Mouse (Mus musculus) intestine, postnatal 0 days (tissue): Measurements from ENCODE around the gene Nprl3. TPM values are rescaled to one million over a fixed set of nuclear protein-coding genes. Genes with fewer than 3 reads are reported as not detected.
A peak's percentile ranks its signal among the peaks of the same experiment; 100 is the strongest.

ENCODE experiments used
- ATAC-seq: fragments of 200-750 bp; cut with Nextera tagmentation; 2 replicates; pipeline ENCODE4 v1.8.0; 2017; ENCODE audit warnings: mild to moderate bottlenecking, moderate TSS enrichment, moderate library complexity
- H3K27ac ChIP-seq: fragments of 300-500 bp; sonication (generic); 2 replicates; pipeline ENCODE4 v1.5.1; 2014; ENCODE audit warnings: mild to moderate bottlenecking, low read depth, low read length, moderate library complexity
- H3K27me3 ChIP-seq: fragments of 300-500 bp; sonication (generic); replicated peaks from 2 replicates; pipeline ENCODE4 v1.6.1; 2014; ENCODE audit warnings: low read length, mixed read lengths; ENCODE audit not compliant: control insufficient read depth, insufficient read depth
- H3K36me3 ChIP-seq: fragments of 300-500 bp; sonication (generic); 2 replicates; pipeline ENCODE4 v1.6.1; 2014; ENCODE audit warnings: mild to moderate bottlenecking, moderate library complexity; ENCODE audit not compliant: control insufficient read depth, insufficient read depth
- H3K4me1 ChIP-seq: fragments of 300-500 bp; sonication (generic); replicated peaks from 2 replicates; pipeline ENCODE4 v1.6.1; 2014; ENCODE audit warnings: antibody characterized with exemption, low read length, mixed read lengths; ENCODE audit not compliant: control insufficient read depth, insufficient read depth
- H3K4me2 ChIP-seq: fragments of 300-500 bp; sonication (generic); replicated peaks from 2 replicates; pipeline ENCODE4 v1.6.1; 2014; ENCODE audit warnings: low read depth, mild to moderate bottlenecking, moderate library complexity
- H3K4me3 ChIP-seq: fragments of 300-500 bp; sonication (generic); 2 replicates; pipeline ENCODE4 v1.5.1; 2014; ENCODE audit warnings: low read depth, low read length
- H3K9ac ChIP-seq: fragments of 300-500 bp; sonication (generic); 2 replicates; pipeline ENCODE4 v1.6.1; 2014; ENCODE audit warnings: mild to moderate bottlenecking, low read depth, low read length
- H3K9me3 ChIP-seq: fragments of 300-500 bp; sonication (generic); 2 replicates; pipeline ENCODE4 v1.6.1; 2016; ENCODE audit warnings: mixed run types; ENCODE audit not compliant: control insufficient read depth
- CTCF ChIP-seq: sonication (generic); IDR thresholded peaks from 2 replicates; pipeline ENCODE4 v1.5.1; 2016; ENCODE audit warnings: low read depth, mild to moderate bottlenecking, control low read depth, antibody characterized with exemption, moderate library complexity
- WGBS: fragments of 180-500 bp; shearing (Covaris S2); extraction: QIAGEN DNeasy Blood & Tissue Kit; methylation state at CpG from one replicate; pipeline ENCODE4 v1.1.7; 2014; 5-methylcytosine and 5-hydroxymethylcytosine counted together
- polyA plus RNA-seq: library from polyadenylated mRNA; unstranded; fragments of >200 nt; fragmentation: Nextera tagmentation; extraction: Ambion mirVana; gene quantifications from 2 replicates; pipeline ENCODE4 v1.2.1, GENCODE M21; 2015

Gene Nprl3
- polyA plus RNA-seq, 1 experiment from 2014 or later = 19.8 TPM

DNA sequence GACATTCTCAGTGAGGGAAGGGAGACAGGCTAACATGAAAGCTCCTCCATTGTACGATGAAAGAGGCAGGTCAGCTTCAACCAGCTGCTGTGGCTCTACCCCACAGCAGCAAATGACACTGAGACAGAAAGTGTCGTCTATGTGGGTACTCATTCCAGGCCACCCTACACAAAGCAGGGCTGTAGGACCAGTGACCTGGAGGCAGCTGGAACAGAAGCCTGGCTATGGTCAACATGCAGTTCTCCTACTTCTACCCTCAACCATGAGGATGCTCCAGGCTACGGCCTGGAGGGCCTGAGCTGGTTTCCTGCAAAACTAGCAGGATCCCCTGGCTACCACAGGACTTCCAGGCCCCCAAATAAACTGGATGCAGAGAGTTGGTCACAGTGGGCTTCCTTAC, 10.9 kb downstream of the Nprl3 start:
- Histone ChIP-seq H3K27me3 (no peaks in the 10 kb centered on the region), H3K4me2 (no peak overlapping the region), H3K27ac (no peak overlapping the region), H3K9ac (no peak overlapping the region), H3K9me3 (no peaks in the 10 kb centered on the region), H3K4me1 (no peaks in the 10 kb centered on the region), H3K36me3 (peaks cover 36% of the 10 kb centered on the region), H3K4me3 (no peak overlapping the region)
- ATAC-seq = no peak
- no peak for TF ChIP-seq CTCF
- WGBS = 92% methylated on average over 3 of the region's 3 CpGs

DNA sequence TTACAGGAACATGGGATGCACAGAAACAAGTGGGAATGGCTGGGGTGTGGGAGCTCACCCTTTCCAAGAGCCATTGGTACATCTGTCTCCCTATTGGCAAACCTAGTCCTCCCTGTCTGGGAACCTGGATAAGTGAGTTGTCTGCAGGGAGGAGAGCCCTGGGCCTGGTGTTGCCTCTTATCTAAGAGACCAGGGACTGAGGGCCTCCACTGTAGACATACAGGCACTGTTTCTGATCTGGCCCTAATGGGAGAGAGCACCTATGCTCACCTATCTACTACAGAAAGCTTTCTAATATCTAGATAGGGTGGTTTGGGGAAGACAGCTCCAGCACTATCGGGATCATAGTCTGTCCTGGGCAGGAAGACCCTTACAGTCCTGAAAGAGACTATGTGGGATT, 11.4 kb downstream of the Nprl3 start:
- Histone ChIP-seq H3K9ac (no peak overlapping the region), H3K27me3 (no peaks in the 10 kb centered on the region), H3K9me3 (no peaks in the 10 kb centered on the region), H3K4me3 (no peak overlapping the region), H3K4me1 (no peaks in the 10 kb centered on the region), H3K36me3 (peaks cover 34% of the 10 kb centered on the region), H3K27ac (no peak overlapping the region), H3K4me2 (no peak overlapping the region)
- TF ChIP-seq CTCF = no peak
- no peak for ATAC-seq
- 97% methylated on average over 1 of the region's 1 CpGs for WGBS

DNA sequence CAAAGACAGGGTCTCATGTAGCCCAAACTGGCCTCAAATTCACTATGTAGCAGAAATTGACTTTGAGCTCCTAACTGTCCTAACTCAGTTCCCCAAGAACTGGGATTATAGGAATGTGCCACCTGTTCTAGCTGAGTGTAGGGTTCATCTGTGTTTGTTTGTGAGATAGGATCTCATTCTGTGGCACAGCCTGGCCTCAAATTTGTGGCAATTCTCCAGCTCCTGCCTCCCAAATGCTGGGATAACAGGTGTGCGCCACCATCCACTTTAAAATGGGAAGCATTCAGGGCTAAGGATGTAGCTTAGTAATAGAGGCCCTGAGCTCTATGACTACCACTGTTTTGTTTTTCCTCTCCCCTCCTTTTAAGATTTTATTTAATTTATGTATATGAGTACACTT, 14.4 kb downstream of the Nprl3 start:
- ATAC-seq = no peak

DNA sequence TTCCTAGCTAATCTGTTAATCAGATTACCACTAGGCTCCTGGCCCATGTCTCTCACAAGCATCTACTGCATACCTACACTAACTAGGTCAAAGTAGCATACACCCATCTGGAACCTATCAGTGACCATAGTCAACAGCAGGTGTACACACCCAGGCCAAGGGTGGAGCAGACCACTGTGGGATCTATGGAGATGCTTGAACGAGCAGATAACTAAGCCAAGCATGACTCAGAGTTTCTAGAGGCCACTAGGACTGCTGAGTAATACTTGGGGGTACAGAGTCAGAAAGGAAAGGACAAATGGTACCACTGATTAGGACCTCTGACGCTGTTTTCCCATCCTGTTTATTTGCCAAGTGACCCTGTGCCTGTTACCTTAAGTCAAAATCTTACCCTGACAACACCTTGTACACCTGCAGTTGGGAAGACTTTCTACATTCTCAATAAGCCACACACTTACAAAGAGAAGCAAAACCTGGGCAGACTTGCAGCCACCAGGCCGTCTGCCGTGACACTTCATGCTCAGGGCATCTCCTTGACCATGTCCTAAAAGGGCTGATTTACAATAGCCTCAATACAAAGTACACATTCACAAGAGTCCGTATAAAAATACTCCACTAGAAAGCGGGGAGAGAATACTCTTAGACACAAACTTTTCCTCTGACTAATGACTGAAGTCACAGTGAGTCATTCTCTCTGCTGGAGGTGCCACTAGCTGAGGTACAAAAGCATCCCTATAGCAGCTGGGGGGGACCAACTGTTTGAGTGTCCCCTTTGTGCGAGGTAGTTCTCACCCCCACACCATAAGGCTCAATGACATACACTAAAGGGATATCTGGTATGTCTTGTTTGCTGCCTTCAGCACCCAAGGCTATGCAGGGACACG, 16.4 kb downstream of the Nprl3 start:
- Histone ChIP-seq H3K27me3 (no peaks in the 10 kb centered on the region), H3K4me1 (no peaks in the 10 kb centered on the region), H3K4me3 (no peak overlapping the region), H3K9ac (no peak overlapping the region), H3K36me3 (peaks cover 64% of the 10 kb centered on the region), H3K4me2 (no peak overlapping the region), H3K27ac (no peak overlapping the region), H3K9me3 (no peaks in the 10 kb centered on the region)
- ATAC-seq = peak; percentile 43; the same call in 1 of the 2 replicates
- TF ChIP-seq CTCF = no peak
- WGBS = 77% methylated on average over 8 of the region's 8 CpGs

More for the DNA sequence above, 14.4 kb downstream of the Nprl3 start:
- H3K27me3 ChIP-seq = no peaks in the 10 kb centered on the region
- H3K36me3 ChIP-seq = peaks cover 46% of the 10 kb centered on the region
- no peaks in the 10 kb centered on the region for H3K9me3 ChIP-seq
- no peak overlapping the region for H3K4me2 ChIP-seq
- TF ChIP-seq CTCF = no peak
- WGBS = 100% methylated on average over 1 of the region's 1 CpGs
- no peaks in the 10 kb centered on the region for H3K4me1 ChIP-seq
- H3K9ac ChIP-seq = no peak overlapping the region
- H3K27ac ChIP-seq = no peak overlapping the region
- no peak overlapping the region for H3K4me3 ChIP-seq

DNA sequence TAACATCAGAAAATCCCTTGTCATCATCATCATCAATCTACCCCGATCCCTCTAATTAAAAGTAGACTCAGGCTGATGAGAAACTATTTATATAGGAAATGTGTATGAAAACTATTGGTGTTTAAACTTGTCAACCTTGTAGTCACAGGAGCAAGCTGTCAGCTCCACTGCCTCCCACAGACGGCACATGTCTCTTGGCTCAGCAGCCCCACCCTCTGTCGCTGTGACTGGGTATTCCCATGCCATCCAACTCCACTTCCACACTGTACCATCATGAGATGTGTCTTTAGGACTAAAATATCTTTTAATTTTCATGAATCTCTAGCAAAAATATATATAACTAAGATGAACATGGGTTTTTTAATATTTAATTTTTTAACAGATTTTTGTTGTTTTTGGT, 19.2 kb downstream of the Nprl3 start:
- Histone ChIP-seq H3K9ac (no peak overlapping the region), H3K27ac (no peak overlapping the region), H3K9me3 (no peaks in the 10 kb centered on the region), H3K27me3 (no peaks in the 10 kb centered on the region), H3K4me1 (no peaks in the 10 kb centered on the region), H3K36me3 (peaks cover 49% of the 10 kb centered on the region), H3K4me2 (no peak overlapping the region), H3K4me3 (no peak overlapping the region)
- ATAC-seq = no peak
- WGBS = 77% methylated on average over 3 of the region's 3 CpGs
- TF ChIP-seq CTCF = no peak

DNA sequence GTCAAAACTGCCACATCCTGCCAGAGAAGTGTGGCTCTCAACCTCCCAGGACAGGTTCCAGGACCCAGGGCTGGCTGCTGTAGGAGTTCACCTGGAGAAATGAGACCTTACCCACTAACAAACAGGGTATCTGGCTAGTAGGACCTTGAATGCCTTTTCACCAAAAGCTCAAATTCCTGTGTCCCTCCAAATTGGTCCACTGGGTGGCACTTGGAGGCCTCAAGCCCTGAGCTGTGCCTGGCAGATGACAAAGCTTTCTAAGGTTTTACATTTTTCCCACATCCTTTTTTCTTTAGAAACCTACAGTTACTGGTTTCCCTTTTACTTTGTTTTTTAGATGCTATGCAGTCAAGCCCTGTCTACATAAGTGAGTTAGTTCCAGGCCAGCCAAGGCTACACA, 20.4 kb downstream of the Nprl3 start:
- peak; percentile 36 for TF ChIP-seq CTCF
- H3K9ac ChIP-seq = no peak overlapping the region
- no peak overlapping the region for H3K27ac ChIP-seq
- no peaks in the 10 kb centered on the region for H3K9me3 ChIP-seq
- no peak overlapping the region for H3K4me2 ChIP-seq
- ATAC-seq = no peak
- H3K36me3 ChIP-seq = peaks cover 51% of the 10 kb centered on the region
- no peak overlapping the region for H3K4me3 ChIP-seq
- no peaks in the 10 kb centered on the region for H3K27me3 ChIP-seq
- H3K4me1 ChIP-seq = no peaks in the 10 kb centered on the region; the same call in 1 of the 2 replicates
